Mouse (Mus musculus): ENCODE results near the gene Mcf2l. TPM values are rescaled to one million over a fixed set of nuclear protein-coding genes. Genes with fewer than 3 reads are reported as not detected.

Gene Mcf2l
- polyA plus RNA-seq, 1 experiment = 166 TPM

DNA sequence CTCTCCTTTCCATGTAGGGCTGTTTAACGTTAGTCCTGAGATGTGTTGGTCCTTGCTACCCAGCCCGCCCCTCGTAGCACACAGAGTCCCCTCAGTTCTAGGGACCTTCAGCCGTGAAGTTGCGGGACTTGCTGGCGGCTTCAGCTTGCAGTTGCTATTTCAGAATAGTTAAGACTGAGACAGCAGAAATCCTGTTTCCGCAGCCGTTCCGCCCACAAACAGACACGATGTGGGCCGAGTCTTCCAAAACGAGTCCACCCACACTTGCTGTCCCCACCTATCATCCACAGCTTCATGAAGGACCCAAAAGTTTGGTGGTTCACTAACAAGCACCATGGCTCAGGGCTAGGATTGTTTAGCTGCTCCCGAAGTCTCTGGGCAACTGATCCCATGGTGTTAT is 111.7 kb downstream of the Mcf2l start:
- peak; percentile 75 to 85 for DNase-seq (ENCODE audit: extremely low spot score in 1 of 2, low spot score in 1 of 2)

DNA sequence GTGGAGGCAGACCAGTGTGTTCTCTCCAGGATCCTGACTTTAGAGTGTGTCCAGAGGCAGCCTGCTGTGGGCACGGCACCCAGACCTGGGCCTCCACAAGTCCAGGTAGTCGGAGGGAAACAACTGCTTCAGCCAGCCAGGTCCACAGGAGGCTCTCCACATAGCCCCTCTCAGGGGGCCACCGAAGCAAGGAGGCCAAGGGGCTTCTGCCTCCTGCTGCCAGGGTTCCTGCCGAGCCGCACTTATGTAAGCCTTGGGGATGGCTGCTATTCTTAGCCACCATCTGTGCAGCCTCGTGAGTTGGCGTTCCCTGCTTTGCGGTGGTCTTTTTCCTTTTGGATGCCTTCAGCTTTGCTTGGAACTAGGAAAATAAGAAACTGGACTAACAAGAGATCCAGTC is 114.0 kb downstream of the Mcf2l start:
- DNase-seq (ENCODE audit: extremely low spot score in 1 of 2, low spot score in 1 of 2) = peak in 1 of 2 experiments; percentile 89

DNA sequence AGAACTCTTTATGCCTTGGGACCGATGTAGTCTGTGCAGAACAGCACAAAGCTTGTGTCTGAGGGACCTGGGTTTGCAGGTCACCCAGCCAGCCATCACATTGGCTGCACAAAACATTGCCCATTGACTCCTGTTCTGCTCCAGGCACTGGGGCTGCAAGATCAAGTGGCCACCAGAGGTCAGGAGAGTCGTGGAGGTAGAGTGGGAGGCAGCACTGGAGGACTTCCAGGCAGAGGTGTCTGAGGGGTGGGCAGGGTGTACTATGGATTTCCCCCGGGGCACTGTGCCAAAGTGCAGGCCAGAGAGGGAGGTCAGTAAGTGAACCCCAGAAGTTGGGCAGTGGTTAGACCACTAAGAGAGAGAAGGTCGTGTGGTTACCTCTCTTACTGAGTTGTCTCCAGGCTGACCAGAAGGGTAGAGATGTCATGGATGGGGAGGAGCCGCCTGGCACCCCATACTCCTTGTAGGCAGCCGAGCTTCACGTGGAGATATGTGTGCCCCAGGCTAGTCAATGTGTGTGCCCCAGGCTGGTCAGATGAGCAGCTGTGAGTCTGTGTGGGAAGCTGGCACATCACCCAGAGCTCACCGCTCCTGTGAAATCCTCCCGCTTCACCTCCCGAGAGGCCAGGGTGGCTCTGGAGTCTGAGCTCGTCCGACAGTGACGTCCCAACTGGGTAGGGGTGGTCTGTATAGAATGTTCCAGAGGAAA is 115.3 kb downstream of the Mcf2l start:
- DNase-seq (ENCODE audit: extremely low spot score in 1 of 2, low spot score in 1 of 2) = no peak

DNA sequence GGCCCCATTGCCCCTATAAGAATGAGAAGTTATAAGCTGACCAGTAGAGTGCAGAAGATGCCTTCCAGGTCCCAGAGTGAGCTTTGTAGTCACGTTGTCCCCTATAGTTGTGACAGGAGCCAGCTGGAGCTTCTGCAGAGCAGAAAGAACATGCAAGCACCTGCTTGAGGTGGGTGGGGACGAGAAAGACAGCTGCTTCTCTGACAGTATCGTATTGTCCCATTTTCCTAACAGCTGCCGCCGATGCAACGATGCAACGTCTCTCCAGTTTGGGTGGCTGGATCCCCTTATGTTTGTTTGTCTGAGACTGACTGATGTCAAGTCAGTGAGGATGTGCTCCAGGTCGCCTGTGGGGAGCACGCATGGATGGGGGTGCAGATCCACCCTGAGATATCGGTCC is 117.8 kb downstream of the Mcf2l start:
- no peak for DNase-seq (ENCODE audit: extremely low spot score in 1 of 2, low spot score in 1 of 2)

DNA sequence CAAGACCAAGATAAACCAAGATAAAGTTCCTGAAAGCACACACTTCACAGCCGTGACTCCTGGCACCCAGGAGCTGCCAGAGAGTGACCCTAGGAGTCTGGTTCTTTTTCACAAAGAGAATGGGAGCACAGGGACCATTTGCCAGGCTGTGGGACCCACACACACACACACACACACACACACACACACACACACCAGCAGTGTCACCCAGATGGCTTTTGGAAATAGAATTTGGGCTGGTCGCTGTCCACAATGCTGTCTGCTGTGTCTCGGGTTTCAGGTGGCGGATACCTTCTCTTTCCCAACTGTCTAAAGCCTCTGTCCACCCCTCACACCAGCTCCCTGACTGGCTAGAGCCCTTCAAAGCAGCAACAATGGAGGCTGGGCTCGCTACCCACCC is 120.9 kb downstream of the Mcf2l start:
- DNase-seq (ENCODE audit: extremely low spot score in 1 of 2, low spot score in 1 of 2) = no peak

DNA sequence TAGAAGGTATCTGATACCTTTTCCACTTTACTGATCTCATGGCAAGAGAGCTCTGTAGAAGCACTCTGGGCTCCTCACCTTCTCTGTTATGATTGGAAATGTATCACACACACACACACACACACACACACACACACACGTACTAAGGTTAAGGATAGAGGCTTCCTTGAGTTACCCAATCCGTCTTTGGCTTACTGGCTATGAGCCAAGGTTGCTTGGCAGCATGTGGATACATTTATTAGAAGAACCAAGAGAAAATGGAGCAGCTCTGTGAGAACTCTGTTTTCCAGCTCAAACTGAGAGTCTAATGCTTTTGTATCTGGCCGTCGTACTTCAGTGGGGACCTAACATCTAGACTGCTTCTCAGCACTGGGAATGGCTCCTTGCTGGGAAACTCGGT is 121.9 kb downstream of the Mcf2l start:
- peak in 1 of 2 experiments; percentile 53 for DNase-seq (ENCODE audit: extremely low spot score in 1 of 2, low spot score in 1 of 2)

DNA sequence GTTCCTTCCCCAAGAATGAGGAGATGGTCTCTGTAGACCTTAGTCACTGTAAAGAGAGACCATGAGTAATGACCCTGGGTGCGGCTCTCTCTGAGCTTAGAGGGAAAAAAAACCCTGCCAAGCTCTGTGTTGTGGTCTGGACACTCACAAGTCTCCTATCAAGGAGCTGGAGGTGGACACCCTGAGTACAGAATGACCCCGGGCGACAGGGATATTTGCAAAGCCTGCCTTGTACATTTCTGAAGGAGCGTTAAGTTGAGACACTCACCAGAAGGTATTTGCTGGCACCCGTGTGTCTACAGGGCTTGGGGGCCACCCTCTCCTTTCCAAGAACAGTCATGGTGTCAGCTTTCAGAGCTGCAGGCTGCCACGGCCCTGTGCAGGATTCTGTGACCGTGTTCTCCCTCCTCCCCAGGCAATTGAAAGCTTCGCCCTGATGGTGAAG is 123.2 kb downstream of the Mcf2l start:
- DNase-seq (ENCODE audit: extremely low spot score in 1 of 2, low spot score in 1 of 2) = no peak

DNA sequence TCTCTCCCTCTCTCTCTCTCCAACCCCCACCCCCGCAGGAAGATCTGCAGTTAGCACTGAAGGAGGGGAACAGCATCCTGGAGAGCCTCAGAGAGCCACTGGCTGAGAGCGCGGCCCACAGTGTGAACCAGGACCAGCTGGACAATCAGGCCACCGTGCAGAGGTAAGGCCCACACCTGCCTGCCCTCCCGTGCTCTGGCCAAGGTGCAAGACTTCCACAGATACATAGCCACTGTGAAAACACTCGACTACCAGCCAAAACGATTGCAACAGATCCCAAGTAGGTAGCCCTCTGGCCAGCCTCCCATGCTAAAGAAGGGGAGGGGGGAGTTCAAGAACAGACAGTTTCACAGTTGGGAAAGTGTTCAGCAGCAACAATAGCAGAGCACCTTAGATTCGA is 124.7 kb downstream of the Mcf2l start:
- no peak for DNase-seq (ENCODE audit: extremely low spot score in 1 of 2, low spot score in 1 of 2)

DNA sequence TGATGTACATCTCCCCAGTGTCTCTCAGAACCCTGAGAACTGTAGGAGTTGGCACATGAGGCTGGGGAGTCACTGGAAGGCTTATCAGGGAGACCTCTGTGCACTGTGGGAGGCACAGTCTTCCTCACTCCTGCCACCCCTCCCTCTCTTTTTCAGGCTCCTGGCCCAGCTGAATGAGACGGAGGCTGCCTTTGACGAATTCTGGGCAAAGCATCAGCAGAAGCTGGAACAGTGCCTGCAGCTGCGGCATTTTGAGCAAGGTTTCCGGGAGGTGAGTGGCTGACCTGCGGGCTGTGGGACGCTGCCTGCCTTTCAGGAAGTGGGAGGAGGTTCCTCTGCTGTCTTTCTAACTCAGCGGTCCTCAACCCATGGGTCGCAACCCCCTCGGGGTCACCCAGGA is 126.2 kb downstream of the Mcf2l start:
- DNase-seq (ENCODE audit: extremely low spot score in 1 of 2, low spot score in 1 of 2) = peak in 1 of 2 experiments; percentile 72

DNA sequence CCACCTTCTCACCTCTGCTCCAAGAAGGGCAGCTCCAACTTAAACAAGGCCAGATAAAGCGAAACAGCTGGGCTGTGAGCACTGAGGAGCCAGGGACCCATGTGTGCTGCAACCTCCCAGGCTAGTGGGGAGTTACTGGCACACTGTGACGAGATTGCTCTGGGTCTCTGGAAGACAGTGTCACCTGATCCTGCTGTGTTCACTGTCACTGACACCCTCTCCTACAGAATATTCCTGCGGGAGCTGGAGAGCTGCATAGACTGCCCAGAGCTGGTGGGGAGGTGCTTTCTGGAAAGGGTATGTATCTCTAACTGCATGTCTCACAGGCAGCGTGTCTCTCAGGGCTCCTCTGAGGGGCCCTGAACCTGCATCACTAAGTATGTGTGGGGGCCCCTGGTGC is 133.9 kb downstream of the Mcf2l start:
- no peak for DNase-seq (ENCODE audit: extremely low spot score in 1 of 2, low spot score in 1 of 2)

DNA sequence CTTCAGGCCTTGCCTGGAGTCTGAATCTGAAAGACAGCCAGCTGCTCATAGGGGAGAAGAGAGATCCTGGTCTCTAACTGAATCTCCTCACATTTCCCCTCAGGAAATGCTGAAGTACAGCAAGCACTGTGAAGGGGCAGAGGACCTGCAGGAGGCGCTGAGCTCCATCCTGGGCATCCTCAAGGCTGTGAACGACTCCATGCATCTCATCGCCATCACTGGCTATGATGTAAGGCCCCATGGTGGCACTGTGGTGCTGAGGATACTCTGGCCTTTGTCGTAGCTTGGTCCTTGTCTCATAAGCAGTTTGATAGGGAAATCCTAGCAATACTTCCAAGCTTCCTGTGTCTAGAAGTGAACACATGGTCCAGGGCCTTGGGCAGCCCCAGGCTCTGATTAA is 136.7 kb downstream of the Mcf2l start:
- DNase-seq (ENCODE audit: extremely low spot score in 1 of 2, low spot score in 1 of 2) = no peak

DNA sequence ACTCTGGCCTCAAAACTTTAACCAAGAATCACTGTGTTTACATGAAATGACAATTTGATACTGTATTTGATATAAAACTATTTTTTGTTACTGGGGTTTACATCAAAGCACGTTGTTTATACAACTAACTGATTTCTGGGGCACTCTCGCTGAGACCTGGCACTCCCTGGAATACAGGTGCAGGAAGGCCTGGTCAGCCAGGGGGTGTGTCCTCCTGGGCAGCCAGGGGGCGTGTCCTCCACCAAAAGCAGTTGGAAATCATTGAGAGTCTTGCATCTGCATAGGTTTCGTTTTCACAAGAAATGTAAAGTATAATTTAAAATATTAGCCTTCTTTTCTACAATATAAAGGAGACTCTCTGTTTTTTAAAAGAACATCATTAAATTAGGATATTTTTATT is 146.0 kb downstream of the Mcf2l start:
- DNase-seq (ENCODE audit: extremely low spot score in 1 of 2, low spot score in 1 of 2) = no peak

DNA sequence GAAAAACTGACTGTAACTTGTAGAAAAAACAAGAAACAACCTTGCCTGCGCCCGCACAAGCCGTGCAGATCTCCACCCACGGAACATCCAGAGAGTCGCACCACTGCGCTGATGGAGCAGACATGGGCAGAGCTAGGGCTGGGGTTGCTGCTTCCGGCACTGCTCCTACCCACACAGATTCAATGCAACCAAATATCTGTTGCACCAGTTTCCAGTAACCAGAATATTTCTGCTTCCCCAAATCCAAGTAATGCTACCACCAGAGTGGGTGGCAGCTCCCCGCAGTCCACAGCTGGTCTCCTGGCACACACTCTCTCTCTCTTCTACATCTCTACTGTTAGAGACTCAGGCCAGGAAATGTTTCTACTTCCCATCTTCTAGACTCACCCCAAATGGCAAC is 148.2 kb downstream of the Mcf2l start:
- peak in 1 of 2 experiments; percentile 61 for DNase-seq (ENCODE audit: extremely low spot score in 1 of 2, low spot score in 1 of 2)

DNA sequence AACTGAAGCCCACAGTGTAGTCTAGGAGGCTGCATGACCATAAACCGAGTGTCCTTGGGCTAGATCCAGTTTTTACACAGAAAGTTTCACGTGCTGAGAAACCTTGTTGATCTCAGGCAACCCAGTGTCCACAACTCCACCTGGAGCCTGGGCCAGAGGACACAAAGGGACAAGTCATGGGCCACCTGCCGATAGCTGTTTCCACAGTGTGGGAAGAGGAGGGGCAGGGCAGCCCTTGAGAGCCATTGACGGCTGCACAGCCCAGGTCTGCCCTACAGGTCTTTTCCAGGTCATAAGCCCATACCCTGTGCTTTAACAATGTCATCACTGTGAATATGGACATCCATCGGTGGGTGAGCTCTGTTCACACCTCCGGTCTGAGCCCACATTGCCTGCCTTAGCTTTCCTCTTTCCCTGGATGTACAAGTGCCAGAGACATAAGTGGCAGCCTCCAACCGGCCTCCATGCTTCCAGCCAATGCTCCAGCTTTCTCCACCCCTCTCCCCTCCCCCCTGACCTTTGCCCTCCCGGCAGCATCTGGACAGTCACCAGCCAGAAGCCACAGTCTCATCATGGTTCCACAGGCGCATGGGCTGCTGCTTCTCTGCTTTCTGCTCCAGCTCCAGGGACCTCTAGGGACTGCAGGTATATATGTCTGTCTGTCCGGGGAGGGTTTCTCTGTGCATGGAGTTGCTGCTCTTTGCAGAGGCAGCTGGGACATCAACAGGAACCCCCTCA is 152.1 kb downstream of the Mcf2l start, which contains the start of gene F7:
F7 (plus strand) TSS at position 548 of the 738 bp plus-strand sequence.
- no peak for DNase-seq (ENCODE audit: extremely low spot score in 1 of 2, low spot score in 1 of 2)

DNA sequence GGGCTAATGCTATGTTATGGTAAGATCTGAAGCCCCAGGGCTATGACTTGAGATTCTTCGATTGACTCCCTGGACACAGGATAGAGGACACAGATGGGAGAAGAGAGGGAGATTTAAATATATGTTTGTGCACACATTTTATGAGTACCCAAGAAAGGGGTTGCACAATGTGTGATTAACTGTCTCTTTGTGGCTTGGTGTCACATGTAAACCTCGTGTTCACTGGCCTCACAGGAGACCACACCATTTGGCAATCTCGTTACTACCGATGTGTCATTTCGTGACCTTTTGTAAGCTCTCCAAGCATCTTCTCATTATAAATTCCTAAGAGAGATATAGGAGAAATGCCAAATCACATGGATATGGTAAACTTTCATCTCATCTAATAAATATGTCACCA is 154.0 kb downstream of the Mcf2l start:
- DNase-seq (ENCODE audit: extremely low spot score in 1 of 2, low spot score in 1 of 2) = no peak

DNA sequence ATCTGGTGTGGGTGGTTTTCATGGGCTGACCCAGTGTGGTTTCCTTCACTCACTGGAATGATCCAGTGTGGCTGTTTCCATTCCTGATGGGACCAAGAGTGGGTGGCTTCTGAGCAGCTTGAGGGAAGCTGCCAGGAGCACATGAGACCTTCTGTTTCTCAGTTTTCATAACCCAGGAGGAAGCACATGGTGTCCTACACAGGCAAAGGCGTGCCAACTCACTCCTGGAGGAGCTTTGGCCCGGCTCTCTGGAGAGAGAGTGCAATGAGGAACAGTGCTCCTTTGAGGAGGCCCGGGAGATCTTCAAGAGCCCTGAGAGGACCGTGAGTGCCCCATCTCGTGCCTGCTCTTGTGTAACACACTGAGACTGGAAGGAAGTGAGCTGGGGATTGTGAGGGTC is 154.9 kb downstream of the Mcf2l start:
- DNase-seq (ENCODE audit: extremely low spot score in 1 of 2, low spot score in 1 of 2) = peak; percentile 75 to 82

DNA sequence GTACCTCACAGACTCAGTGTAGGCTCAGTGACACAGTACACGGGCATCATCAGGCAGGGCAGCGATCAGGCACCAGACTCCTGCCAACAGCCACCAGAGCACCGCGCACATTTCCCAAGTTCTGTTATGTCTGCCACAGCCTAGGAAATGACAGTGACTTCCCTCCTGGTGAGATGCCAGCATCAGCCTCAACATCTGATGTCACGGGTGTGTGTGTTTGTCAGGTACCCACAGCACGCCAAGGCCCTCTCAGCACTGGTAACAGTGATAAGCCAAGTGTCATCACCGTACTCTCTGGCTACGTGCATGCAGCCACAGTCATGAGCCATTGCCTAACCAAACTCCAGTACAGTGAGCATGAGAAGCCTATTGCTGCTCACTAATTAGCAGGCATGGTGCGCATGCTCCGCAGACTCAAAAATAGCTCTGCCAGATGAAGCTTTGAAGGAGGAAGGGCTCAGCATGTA is 162.8 kb downstream of the Mcf2l start:
- DNase-seq (ENCODE audit: extremely low spot score in 1 of 2, low spot score in 1 of 2) = peak in 1 of 2 experiments; percentile 58

DNA sequence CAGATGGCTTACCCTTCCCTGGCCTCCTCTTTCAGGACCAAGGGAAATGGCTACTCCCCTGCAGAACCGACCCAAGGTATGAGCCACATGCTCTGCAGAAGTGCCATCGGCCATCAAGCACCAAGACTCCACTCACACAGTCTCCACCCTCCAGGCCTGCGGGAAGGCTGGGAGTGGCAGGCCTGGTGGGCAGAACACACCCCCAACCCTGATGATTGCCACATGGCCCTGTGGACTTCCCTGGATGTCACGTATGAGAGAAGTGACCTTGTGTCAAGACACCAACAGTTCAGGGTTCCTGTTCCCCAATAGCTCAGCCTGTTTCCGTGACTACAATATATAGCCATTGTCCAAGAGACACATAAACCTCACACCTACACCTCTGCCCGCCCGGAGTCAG is 163.4 kb downstream of the Mcf2l start, which contains the start of gene F10:
F10 (plus strand) TSS at position 294 of the 400 bp plus-strand sequence.
- DNase-seq (ENCODE audit: extremely low spot score in 1 of 2, low spot score in 1 of 2) = no peak

DNA sequence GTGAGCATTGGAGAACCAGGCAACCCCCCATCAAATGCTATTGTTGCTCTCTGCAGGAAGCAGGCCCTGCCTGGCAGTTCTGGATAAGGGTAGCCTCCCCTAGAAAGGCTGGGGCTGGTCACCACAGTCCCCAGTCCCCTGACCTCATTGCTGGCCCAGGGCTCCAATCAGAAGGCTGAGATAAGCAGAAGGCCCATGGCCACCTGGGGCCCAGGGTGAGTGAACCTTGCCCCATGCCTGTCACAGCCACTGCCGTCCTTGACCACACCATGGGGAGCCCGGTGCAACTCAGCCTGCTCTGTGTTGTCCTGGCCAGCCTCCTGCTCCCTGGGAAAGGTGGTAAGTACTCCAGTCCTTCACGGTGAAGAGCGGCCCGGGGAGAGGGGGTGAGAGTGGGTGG is 164.0 kb downstream of the Mcf2l start:
- DNase-seq (ENCODE audit: extremely low spot score in 1 of 2, low spot score in 1 of 2) = no peak

DNA sequence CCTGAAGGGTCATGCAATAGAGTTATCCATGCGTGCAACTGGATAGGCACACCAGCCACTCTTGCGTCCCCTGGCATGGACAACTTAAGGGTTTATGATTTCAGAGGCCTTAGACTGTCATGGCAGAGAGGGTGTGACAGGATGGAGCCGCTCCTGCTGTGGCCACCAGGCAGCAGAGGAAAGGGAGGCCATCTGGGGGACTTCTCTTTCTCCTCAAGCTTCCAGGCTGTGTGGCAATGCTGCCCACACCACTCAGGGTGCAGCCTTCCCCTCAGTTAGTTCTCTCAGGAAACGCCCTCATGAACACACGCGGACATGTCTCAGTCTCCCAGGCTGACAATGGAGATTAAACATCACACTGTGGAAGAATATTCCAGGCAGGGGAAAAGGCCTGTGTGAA is 165.4 kb downstream of the Mcf2l start:
- DNase-seq (ENCODE audit: extremely low spot score in 1 of 2, low spot score in 1 of 2) = no peak

DNA sequence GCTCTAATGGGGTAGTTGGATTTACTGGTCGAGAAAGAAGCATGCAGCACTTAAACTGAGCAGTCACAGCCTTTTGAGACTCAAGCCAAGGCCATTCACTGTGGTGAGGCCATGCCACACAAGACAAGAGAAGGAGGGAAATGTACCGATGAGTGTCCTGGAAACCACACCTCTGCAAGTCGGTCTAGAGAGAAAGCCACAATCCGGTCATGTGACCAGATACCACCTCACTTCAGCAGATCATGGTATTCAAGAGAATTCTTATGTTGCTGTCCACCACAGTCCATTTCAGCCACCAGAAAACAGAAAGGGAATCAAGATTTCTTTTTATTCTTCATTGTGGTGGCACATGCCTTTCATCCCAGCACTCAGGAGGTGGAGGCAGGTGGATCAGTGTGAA is 167.9 kb downstream of the Mcf2l start:
- DNase-seq (ENCODE audit: extremely low spot score in 1 of 2, low spot score in 1 of 2) = no peak

DNA sequence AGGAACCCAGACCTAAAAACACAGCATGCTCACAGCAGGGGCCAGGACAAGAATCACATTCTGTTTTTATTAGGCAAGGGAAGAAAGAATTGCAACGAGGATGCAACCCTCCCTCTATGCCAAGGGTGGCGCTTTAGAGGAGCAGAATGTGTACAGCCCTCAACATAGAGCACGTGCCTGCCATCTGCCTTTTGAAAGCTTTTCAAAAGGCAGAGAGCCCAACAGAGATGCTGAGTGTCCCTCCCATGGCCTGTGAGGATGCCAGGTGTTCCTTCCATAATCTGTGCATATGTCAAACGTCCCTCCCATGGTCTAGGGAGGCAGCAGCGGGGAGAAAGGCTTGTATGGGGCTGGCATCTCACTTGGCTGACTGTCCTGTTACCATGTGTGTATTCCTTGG is 174.0 kb downstream of the Mcf2l start:
- DNase-seq (ENCODE audit: extremely low spot score in 1 of 2, low spot score in 1 of 2) = no peak

Data from frontal cortex, adult 2 months (tissue).